Mouse (Mus musculus) small intestine, adult 10 weeks (tissue): ENCODE results near the gene Klf16. TPM values are rescaled to one million over a fixed set of nuclear protein-coding genes. Genes with fewer than 3 reads are reported as not detected.

ENCODE experiments used
- polyA plus RNA-seq: library from polyadenylated mRNA; stranded (reverse); fragments of 350-450 nt; fragmentation: Illumina TruSeq; extraction: RNeasy Lipid Tissue Mini Kit (QIAGEN cat#74804); gene quantifications from one replicate; pipeline ENCODE4 v1.2.3, GENCODE M21; 2014; ENCODE audit warnings: low replicate concordance

The Klf16 gene
- polyA plus RNA-seq = 1.0 TPM

DNA sequence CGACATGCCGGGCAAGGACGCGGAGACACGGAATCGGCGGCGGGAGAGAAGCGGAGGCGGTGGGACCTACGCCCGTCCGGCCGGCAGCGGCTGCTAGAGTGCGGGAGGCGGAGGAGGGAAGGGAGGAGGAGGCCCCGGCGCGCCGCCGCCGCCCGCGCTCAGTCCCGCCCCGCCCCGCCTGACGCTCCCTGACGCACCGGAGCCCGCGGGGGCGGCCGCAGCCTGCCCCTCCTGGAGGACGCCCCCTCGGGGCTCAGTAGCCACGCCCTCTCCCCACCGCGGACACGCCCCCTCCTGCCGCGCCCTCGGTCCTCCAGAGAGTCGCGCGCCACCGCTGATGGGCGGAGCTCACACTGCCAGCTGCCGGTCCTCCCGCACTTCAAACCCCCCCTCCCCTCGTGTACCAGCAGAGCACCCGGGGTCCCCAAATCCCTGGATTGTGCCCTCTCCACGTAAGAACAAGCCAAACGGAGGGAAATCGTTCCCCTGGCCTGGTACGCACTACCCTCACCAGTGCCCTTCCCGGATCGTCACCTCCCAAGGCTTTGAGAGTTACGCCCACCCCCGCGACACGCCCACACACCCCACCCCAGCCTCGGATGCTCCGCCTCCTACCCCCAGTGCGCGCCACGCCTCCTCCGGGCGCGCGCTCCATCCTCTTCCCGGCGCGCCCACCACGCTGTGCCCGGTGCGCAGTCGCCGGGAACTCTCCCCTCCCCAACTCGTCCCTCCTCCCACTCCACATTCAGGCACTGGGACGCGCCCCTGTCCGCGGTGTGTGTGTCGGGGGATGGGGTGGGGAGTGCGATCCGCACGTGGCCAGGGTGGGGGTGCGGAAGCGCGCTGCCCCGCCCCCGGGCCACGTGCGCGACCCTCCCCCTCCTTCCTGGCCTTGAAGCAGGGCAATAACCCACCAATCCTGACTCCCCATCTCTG is at the start of gene Klf16:
Gene Klf16, minus strand, starts transcription at position 127 of the 936 bp plus-strand sequence.

DNA sequence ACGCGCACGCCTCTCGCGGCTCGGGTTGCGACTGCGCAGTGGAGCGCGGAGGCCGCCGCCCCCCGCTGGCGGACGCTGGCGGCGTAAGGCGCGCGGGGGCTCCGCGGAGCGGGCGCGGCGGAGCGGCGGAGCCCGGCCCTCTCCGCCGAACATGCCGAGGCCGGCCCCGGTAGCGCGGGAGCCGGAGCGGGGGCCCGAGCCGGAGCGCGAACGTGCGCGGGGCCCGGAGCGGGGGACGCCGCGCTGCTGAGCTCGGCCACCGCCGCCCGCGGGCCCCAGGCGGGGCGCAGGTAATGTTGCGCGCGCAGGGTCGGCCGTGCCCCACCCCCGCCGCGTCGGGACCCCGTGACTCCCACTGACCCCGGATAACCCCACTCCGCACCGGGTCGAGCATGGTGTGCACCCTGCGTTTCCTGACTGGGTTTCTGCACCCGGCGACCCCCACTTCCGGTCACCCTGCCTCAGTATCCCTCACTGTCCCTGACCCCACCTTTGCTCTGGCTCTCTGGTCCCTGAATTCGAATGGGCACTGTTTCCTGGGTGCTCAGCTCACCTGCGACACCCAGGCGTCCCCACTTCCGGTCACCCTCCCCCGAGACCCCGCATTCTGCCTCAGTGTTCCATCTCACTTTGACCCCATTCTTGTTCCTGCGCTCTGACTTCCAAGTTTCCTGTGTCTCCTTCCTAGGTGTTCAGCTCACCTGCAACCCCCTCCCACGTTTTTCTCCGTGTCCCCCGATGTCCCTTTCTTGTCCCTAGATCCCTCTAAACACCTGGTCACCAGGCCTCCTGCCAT is 45.7 kb upstream of the Klf16 start, which contains the start of gene Csnk1g2:
Gene Csnk1g2, plus strand, starts transcription at position 178 of the 796 bp plus-strand sequence.

DNA sequence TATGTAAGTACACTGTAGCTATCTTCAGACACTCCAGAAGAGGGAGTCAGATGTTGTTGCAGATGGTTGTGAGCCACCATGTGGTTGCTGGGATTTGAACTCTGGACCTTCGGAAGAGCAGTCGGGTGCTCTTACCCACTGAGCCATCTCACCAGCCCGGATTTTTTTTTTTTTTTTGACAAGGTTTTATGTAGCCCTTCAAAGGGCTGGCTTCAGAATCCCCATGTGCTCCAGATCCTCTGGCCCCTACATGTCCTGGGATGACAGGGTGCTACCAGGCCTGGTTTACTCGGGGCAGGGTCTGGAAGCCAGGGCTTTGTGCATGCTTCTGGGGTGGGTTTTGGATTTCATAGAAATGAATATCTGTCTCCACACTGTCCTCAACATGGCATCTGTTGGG is 28.6 kb upstream of the Klf16 start, which contains the start of gene Gm49322:
Gene Gm49322, plus strand, starts transcription at position 301 of the 400 bp plus-strand sequence.

GRCm38 (mm10) chr10:80602698-80603325 is 25.7 kb upstream of the Klf16 start, which contains the start of the genes Scamp4 and Adat3:
Gene Scamp4, plus strand, starts transcription at chr10:80602872.
Gene Adat3, plus strand, starts transcription at chr10:80602880.

GRCm38 (mm10) chr10:80589879-80590854 is 13.0 kb upstream of the Klf16 start, which contains the start of gene Abhd17a:
Gene Abhd17a, minus strand, starts transcription at chr10:80590341.

GRCm38 (mm10) chr10:80561116-80561944 is 15.8 kb downstream of the Klf16 start, which contains the start of gene Rexo1:
Gene Rexo1, minus strand, starts transcription at chr10:80561560.

DNA sequence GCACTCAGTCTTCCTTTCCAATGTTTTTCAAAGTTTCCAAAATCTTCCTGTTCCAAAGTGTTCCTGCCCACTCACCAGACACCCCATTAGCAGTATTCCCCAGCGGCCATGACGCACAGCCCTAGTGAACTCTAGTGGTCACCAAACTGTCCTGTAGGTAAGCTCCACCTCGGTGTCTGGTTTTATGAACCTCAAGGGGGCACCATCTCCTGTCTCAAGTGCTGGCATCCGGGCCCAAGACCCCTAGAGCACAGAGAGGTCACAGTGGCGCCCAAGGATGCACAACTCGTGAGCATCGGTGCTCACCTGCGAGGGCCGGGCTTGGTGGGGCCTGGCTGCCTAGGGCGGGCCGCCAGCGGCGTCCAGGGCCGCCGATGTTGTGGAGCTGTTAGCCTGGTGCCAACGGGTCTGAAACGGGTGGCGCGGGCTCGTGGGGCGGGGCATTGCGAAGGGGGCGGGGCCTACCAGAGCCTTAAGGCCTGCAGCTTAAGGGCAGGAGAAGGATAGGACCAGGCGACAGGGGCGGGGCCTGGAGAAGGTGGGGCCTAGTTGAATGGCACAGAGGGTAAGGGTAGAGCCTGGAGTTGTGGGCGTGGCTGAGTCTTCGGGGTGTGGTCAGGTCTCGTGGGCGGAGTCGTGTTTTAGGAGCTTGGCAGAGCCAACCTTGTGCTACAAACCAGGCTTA is 38.3 kb downstream of the Klf16 start, which contains the start of gene Atp8b3:
Gene Atp8b3, minus strand, starts transcription at position 415 of the 685 bp plus-strand sequence.

Other genes starting within 250 kb of the Klf16 start
- gene Pcsk4, start 247.8 kb downstream of the Klf16 start, polyA plus RNA-seq = not detected
- gene Reep6, start 247.4 kb downstream of the Klf16 start, polyA plus RNA-seq = 5.9 TPM
- 5.3 TPM for gene Adamtsl5, start 228.9 kb downstream of the Klf16 start, polyA plus RNA-seq
- gene Plk5, start 220.9 kb downstream of the Klf16 start, polyA plus RNA-seq = not detected
- 2.9 TPM for gene Mex3d, start 189.7 kb downstream of the Klf16 start, polyA plus RNA-seq
- gene Mbd3, start 177.8 kb downstream of the Klf16 start, polyA plus RNA-seq = not detected
- gene Uqcr11, start 170.5 kb downstream of the Klf16 start, polyA plus RNA-seq = 1.4 TPM
- gene Tcf3, start 143.7 kb downstream of the Klf16 start, polyA plus RNA-seq = 4.8 TPM
- gene Onecut3, start 82.5 kb downstream of the Klf16 start, polyA plus RNA-seq = 0.11 TPM
- not detected for gene Atp8b3, start 38.2 kb downstream of the Klf16 start, polyA plus RNA-seq
- gene Rexo1, start 15.8 kb downstream of the Klf16 start, polyA plus RNA-seq = 0.15 TPM
- gene Abhd17a, start 13.0 kb upstream of the Klf16 start, polyA plus RNA-seq = not detected
- gene Scamp4, start 25.6 kb upstream of the Klf16 start, polyA plus RNA-seq = 1.3 TPM
- not detected for gene Adat3, start 25.6 kb upstream of the Klf16 start, polyA plus RNA-seq
- gene Gm49322, start 28.7 kb upstream of the Klf16 start, polyA plus RNA-seq = not detected
- gene Csnk1g2, start 45.5 kb upstream of the Klf16 start, polyA plus RNA-seq = 0.41 TPM
- 0.19 TPM for gene Btbd2, start 79.8 kb upstream of the Klf16 start, polyA plus RNA-seq
- 0.56 TPM for gene Mknk2, start 100.8 kb upstream of the Klf16 start, polyA plus RNA-seq
- gene Mob3a, start 124.7 kb upstream of the Klf16 start, polyA plus RNA-seq = 2.5 TPM
- gene Izumo4, start 124.9 kb upstream of the Klf16 start, polyA plus RNA-seq = not detected
- gene Ap3d1, start 164.9 kb upstream of the Klf16 start, polyA plus RNA-seq = 7.6 TPM
- 4.4 TPM for gene Dot1l, start 177.9 kb upstream of the Klf16 start, polyA plus RNA-seq
- gene Sf3a2, start 220.9 kb upstream of the Klf16 start, polyA plus RNA-seq = 1.9 TPM
- not detected for gene Plekhj1, start 221.3 kb upstream of the Klf16 start, polyA plus RNA-seq
- gene Amh, start 227.9 kb upstream of the Klf16 start, polyA plus RNA-seq = not detected
- gene Jsrp1, start 236.2 kb upstream of the Klf16 start, polyA plus RNA-seq = not detected
- gene Oaz1, start 249.3 kb upstream of the Klf16 start, polyA plus RNA-seq = 174 TPM